Mouse (Mus musculus) c-Kit-positive CD71-positive TER-119-negative erythroid progenitor cells, embryonic 14.5 days (primary cell): ENCODE data around the gene Cx3cl1.

Experiments
- DNase-seq: peaks from one replicate; pipeline ENCODE4 v3.0.0-alpha.2; 2013; ENCODE audit warnings: low read depth

Gene Cx3cl1

GRCm38 (mm10) chr8:94771941-94772670 is at the start of gene Cx3cl1:
Cx3cl1 (plus strand) TSS chr8:94772009.
- DNase-seq, result no peak

GRCm38 (mm10) chr8:94725998-94726397 is 45.8 kb upstream of the Cx3cl1 start:
- no peak for DNase-seq

GRCm38 (mm10) chr8:94729301-94729700 is 42.5 kb upstream of the Cx3cl1 start:
- DNase-seq, result no peak

- DNase-seq, result peak; percentile 77
Measured at GRCm38 (mm10) chr8:94733821-94734465, 37.9 kb upstream of the Cx3cl1 start.

- DNase-seq, result no peak
Measured at GRCm38 (mm10) chr8:94734735-94735350, 37.0 kb upstream of the Cx3cl1 start.

- no peak for DNase-seq
Measured at GRCm38 (mm10) chr8:94735426-94736094, 36.2 kb upstream of the Cx3cl1 start.

GRCm38 (mm10) chr8:94739829-94740228 is 32.0 kb upstream of the Cx3cl1 start:
- no peak for DNase-seq

- DNase-seq, result no peak
Measured at GRCm38 (mm10) chr8:94740591-94740990, 31.2 kb upstream of the Cx3cl1 start.

- no peak for DNase-seq
Measured at GRCm38 (mm10) chr8:94741726-94742125, 30.1 kb upstream of the Cx3cl1 start.

GRCm38 (mm10) chr8:94744484-94744883 is 27.3 kb upstream of the Cx3cl1 start:
- no peak for DNase-seq

GRCm38 (mm10) chr8:94744972-94745371 is 26.8 kb upstream of the Cx3cl1 start:
- DNase-seq, result no peak

- DNase-seq, result no peak
Measured at GRCm38 (mm10) chr8:94745476-94746184, 26.2 kb upstream of the Cx3cl1 start, which contains the start of gene Ccl22. Ccl22 (plus strand) TSS chr8:94745590.

GRCm38 (mm10) chr8:94746832-94747231 is 25.0 kb upstream of the Cx3cl1 start:
- no peak for DNase-seq

- DNase-seq, result no peak
Measured at GRCm38 (mm10) chr8:94748363-94748762, 23.4 kb upstream of the Cx3cl1 start.

- DNase-seq, result no peak
Measured at GRCm38 (mm10) chr8:94749942-94750341, 21.9 kb upstream of the Cx3cl1 start.

GRCm38 (mm10) chr8:94751023-94751849 is 20.6 kb upstream of the Cx3cl1 start:
- no peak for DNase-seq

GRCm38 (mm10) chr8:94754006-94754405 is 17.8 kb upstream of the Cx3cl1 start:
- no peak for DNase-seq

- DNase-seq, result no peak
Measured at GRCm38 (mm10) chr8:94754486-94754885, 17.3 kb upstream of the Cx3cl1 start.

- no peak for DNase-seq
Measured at GRCm38 (mm10) chr8:94767035-94767434, 4.8 kb upstream of the Cx3cl1 start.

GRCm38 (mm10) chr8:94770945-94771344 is 864 bp upstream of the Cx3cl1 start:
- DNase-seq, result no peak

GRCm38 (mm10) chr8:94773048-94773447 is 1.2 kb downstream of the Cx3cl1 start:
- DNase-seq, result no peak
